Mouse (Mus musculus) induced T-regulatory cell, adult 2 months (primary cell): ENCODE results near the gene Trio.

Experiments
- DNase-seq: peaks from one replicate; pipeline ENCODE4 v3.0.0-alpha.2; 2012; ENCODE audit warnings: low read depth

Gene Trio

GRCm38 (mm10) chr15:27796868-27797222 lies 228.8 kb downstream of the Trio start:
- DNase-seq = no peak

- DNase-seq = peak; percentile 42
Measured at GRCm38 (mm10) chr15:27795942-27796867, 229.4 kb downstream of the Trio start.

- no peak for DNase-seq
Measured at GRCm38 (mm10) chr15:27793284-27793683, 232.4 kb downstream of the Trio start.

- no peak for DNase-seq
Measured at GRCm38 (mm10) chr15:27792473-27792872, 233.2 kb downstream of the Trio start.

- no peak for DNase-seq
Measured at GRCm38 (mm10) chr15:27791141-27791540, 234.5 kb downstream of the Trio start.

GRCm38 (mm10) chr15:27790699-27791098 lies 234.9 kb downstream of the Trio start:
- DNase-seq = no peak

- DNase-seq = no peak
Measured at GRCm38 (mm10) chr15:27789325-27789724, 236.3 kb downstream of the Trio start.

- DNase-seq = no peak
Measured at GRCm38 (mm10) chr15:27788122-27788759, 237.4 kb downstream of the Trio start.

- no peak for DNase-seq
Measured at GRCm38 (mm10) chr15:27787151-27787550, 238.5 kb downstream of the Trio start.

- DNase-seq = no peak
Measured at GRCm38 (mm10) chr15:27786418-27786817, 239.2 kb downstream of the Trio start.

GRCm38 (mm10) chr15:27785280-27786001 lies 240.2 kb downstream of the Trio start:
- DNase-seq = peak; percentile 78

- peak; percentile 76 for DNase-seq
Measured at GRCm38 (mm10) chr15:27784126-27784563, 241.5 kb downstream of the Trio start.

GRCm38 (mm10) chr15:27783541-27784125 lies 242.0 kb downstream of the Trio start:
- DNase-seq = peak; percentile 77

- DNase-seq = no peak
Measured at GRCm38 (mm10) chr15:27783092-27783491, 242.6 kb downstream of the Trio start.

- no peak for DNase-seq
Measured at GRCm38 (mm10) chr15:27782383-27783036, 243.1 kb downstream of the Trio start.

GRCm38 (mm10) chr15:27779827-27780226 lies 245.8 kb downstream of the Trio start:
- DNase-seq = no peak

GRCm38 (mm10) chr15:27779398-27779797 lies 246.2 kb downstream of the Trio start:
- DNase-seq = no peak

GRCm38 (mm10) chr15:27778256-27778655 lies 247.4 kb downstream of the Trio start:
- no peak for DNase-seq

- DNase-seq = no peak
Measured at GRCm38 (mm10) chr15:27777455-27778190, 248.0 kb downstream of the Trio start.

- DNase-seq = no peak
Measured at GRCm38 (mm10) chr15:27774481-27774880, 251.2 kb downstream of the Trio start.

- DNase-seq = no peak
Measured at GRCm38 (mm10) chr15:27772125-27772627, 253.5 kb downstream of the Trio start.
